Mouse (Mus musculus) ZHBTc4 (cell line): Measurements from ENCODE around the gene Thrb.
"Not testable (repeated sequence)": the region's sequence is repeated elsewhere in the genome, so short reads cannot be mapped to it uniquely, and the experiment has no call there.

Source experiments
- DNase-seq: peaks from one replicate; pipeline ENCODE4 v3.0.0-alpha.2; 2011; ENCODE audit warnings: low read depth, low spot score

Thrb gene

GRCm38 (mm10) chr14:17933475-17933874 lies 273.4 kb downstream of the Thrb start:
- no peak for DNase-seq

- DNase-seq = not testable (repeated sequence)
These were observed 274.7 kb downstream of the Thrb start for GRCm38 (mm10) chr14:17934779-17935178.

GRCm38 (mm10) chr14:17954038-17954437 lies 294.0 kb downstream of the Thrb start:
- no peak for DNase-seq

- no peak for DNase-seq
These were observed 299.8 kb downstream of the Thrb start for GRCm38 (mm10) chr14:17959901-17960300.

- peak; percentile 60 for DNase-seq
These were observed 307.2 kb downstream of the Thrb start for GRCm38 (mm10) chr14:17967117-17967726.

GRCm38 (mm10) chr14:17972132-17972531 lies 312.1 kb downstream of the Thrb start:
- DNase-seq = no peak

- DNase-seq = no peak
These were observed 312.6 kb downstream of the Thrb start for GRCm38 (mm10) chr14:17972665-17973064.

- DNase-seq = no peak
These were observed 315.7 kb downstream of the Thrb start for GRCm38 (mm10) chr14:17975786-17976185.

- DNase-seq = peak; percentile 32
These were observed 318.2 kb downstream of the Thrb start for GRCm38 (mm10) chr14:17978259-17978658.

- no peak for DNase-seq
These were observed 321.2 kb downstream of the Thrb start for GRCm38 (mm10) chr14:17981258-17981657.

GRCm38 (mm10) chr14:17982017-17982416 lies 322.0 kb downstream of the Thrb start:
- DNase-seq = no peak

GRCm38 (mm10) chr14:17983390-17983789 lies 323.3 kb downstream of the Thrb start:
- no peak for DNase-seq

- no peak for DNase-seq
These were observed 323.8 kb downstream of the Thrb start for GRCm38 (mm10) chr14:17983839-17984238.

- DNase-seq = no peak
These were observed 328.5 kb downstream of the Thrb start for GRCm38 (mm10) chr14:17988580-17988979.

GRCm38 (mm10) chr14:17989182-17989581 lies 329.1 kb downstream of the Thrb start:
- no peak for DNase-seq

- no peak for DNase-seq
These were observed 330.1 kb downstream of the Thrb start for GRCm38 (mm10) chr14:17990186-17990585.

- DNase-seq = no peak
These were observed 341.8 kb downstream of the Thrb start for GRCm38 (mm10) chr14:18001886-18002285.

- DNase-seq = no peak
These were observed 343.6 kb downstream of the Thrb start for GRCm38 (mm10) chr14:18003686-18004085.

GRCm38 (mm10) chr14:18008524-18008923 lies 348.5 kb downstream of the Thrb start:
- DNase-seq = no peak

GRCm38 (mm10) chr14:18016604-18017003 lies 356.5 kb downstream of the Thrb start:
- DNase-seq = no peak

GRCm38 (mm10) chr14:18020128-18020527 lies 360.1 kb downstream of the Thrb start:
- no peak for DNase-seq

- DNase-seq = no peak
These were observed 360.6 kb downstream of the Thrb start for GRCm38 (mm10) chr14:18020636-18021035.

- DNase-seq = no peak
These were observed 361.7 kb downstream of the Thrb start for GRCm38 (mm10) chr14:18021726-18022125.

GRCm38 (mm10) chr14:18022351-18022750 lies 362.3 kb downstream of the Thrb start:
- DNase-seq = no peak
